Mouse (Mus musculus): ENCODE data around the gene Lrrc8d. TPM values are rescaled to one million over a fixed set of nuclear protein-coding genes. Genes with fewer than 3 reads are reported as not detected.

Lrrc8d gene
- polyA plus RNA-seq, 1 experiment from 2014 or later, result 24.5 TPM

- Histone ChIP-seq H3K36me3 (ENCODE audit: control insufficient read depth, insufficient read depth, low read length) (no peaks in the 10 kb centered on the region), H3K27ac (ENCODE audit: low read depth, low read length) (no peak overlapping the region), H3K4me1 (ENCODE audit: control insufficient read depth, insufficient read depth, low read length) (peaks cover 14% of the 10 kb centered on the region), H3K27me3 (ENCODE audit: control insufficient read depth, insufficient read depth, low read length) (no peaks in the 10 kb centered on the region), H3K4me2 (no peak overlapping the region), H3K4me3 (ENCODE audit: low read depth, low read length) (no peak overlapping the region), H3K9ac (ENCODE audit: low read length) (no peak overlapping the region), H3K9me3 (ENCODE audit: control insufficient read depth, low read length) (no peaks in the 10 kb centered on the region)
- 92% methylated on average over 6 of the region's 6 CpGs for WGBS
- ATAC-seq (ENCODE audit: low FRiP score) (no peak), DNase-seq (ENCODE audit: low spot score, missing footprints) (no peak)
Measured at GRCm38 (mm10) chr5:105730193-105730831, 30.5 kb downstream of the Lrrc8d start.

- H3K36me3 ChIP-seq (ENCODE audit: control insufficient read depth, insufficient read depth, low read length), result no peaks in the 10 kb centered on the region
- H3K27me3 ChIP-seq (ENCODE audit: control insufficient read depth, insufficient read depth, low read length), result no peaks in the 10 kb centered on the region
- no peak for ATAC-seq (ENCODE audit: low FRiP score)
- 42% methylated on average over 16 of the region's 16 CpGs for WGBS
- H3K4me3 ChIP-seq (ENCODE audit: low read depth, low read length), result no peak overlapping the region
- H3K9me3 ChIP-seq (ENCODE audit: control insufficient read depth, low read length), result no peaks in the 10 kb centered on the region
- no peak for DNase-seq (ENCODE audit: low spot score, missing footprints)
- peaks cover 14% of the 10 kb centered on the region for H3K4me1 ChIP-seq (ENCODE audit: control insufficient read depth, insufficient read depth, low read length)
- peak overlapping the region; percentile 61 for H3K4me2 ChIP-seq
- no peak overlapping the region for H3K9ac ChIP-seq (ENCODE audit: low read length)
- no peak overlapping the region for H3K27ac ChIP-seq (ENCODE audit: low read depth, low read length)
Measured at GRCm38 (mm10) chr5:105731173-105731626, 31.4 kb downstream of the Lrrc8d start.

GRCm38 (mm10) chr5:105731627-105732432 is 32.1 kb downstream of the Lrrc8d start:
- H3K4me2 ChIP-seq, result peak overlapping the region; percentile 61
- H3K9ac ChIP-seq (ENCODE audit: low read length), result peak overlapping the region; percentile 52
- WGBS, result 7% methylated on average over 52 of the region's 52 CpGs
- H3K27ac ChIP-seq (ENCODE audit: low read depth, low read length), result no peak overlapping the region
- no peaks in the 10 kb centered on the region for H3K9me3 ChIP-seq (ENCODE audit: control insufficient read depth, low read length)
- no peaks in the 10 kb centered on the region for H3K27me3 ChIP-seq (ENCODE audit: control insufficient read depth, insufficient read depth, low read length)
- H3K36me3 ChIP-seq (ENCODE audit: control insufficient read depth, insufficient read depth, low read length), result no peaks in the 10 kb centered on the region
- peak; percentile 70 for ATAC-seq (ENCODE audit: low FRiP score)
- H3K4me1 ChIP-seq (ENCODE audit: control insufficient read depth, insufficient read depth, low read length), result peaks cover 14% of the 10 kb centered on the region
- peak; percentile 93 for DNase-seq (ENCODE audit: low spot score, missing footprints)
- peak overlapping the region; percentile 33 for H3K4me3 ChIP-seq (ENCODE audit: low read depth, low read length)

DNA sequence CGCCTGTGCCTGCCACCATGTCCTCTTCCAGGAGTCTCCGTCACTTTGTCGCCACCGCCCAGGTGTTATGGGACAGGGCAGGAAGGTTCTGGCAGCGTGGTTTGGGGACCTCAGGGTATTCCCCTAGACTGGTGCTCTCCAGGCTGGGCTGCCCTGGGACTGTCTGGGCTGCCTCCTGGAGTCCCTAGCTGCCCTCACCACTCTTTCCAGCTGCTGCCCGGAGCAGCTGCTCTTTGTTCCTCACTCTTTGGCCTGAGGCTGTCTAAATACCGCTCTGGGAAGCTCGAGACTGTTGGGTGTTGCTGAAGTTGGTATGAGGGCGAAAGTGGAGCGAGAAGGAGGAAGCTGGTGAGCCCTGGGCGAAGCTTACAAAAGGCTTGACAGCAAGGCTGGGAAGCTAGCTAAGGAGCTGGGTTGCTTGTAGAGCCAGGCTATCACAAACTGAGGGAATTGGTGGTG is 32.7 kb downstream of the Lrrc8d start:
- H3K4me3 ChIP-seq (ENCODE audit: low read depth, low read length), result peak overlapping the region; percentile 33
- no peaks in the 10 kb centered on the region for H3K27me3 ChIP-seq (ENCODE audit: control insufficient read depth, insufficient read depth, low read length)
- H3K9me3 ChIP-seq (ENCODE audit: control insufficient read depth, low read length), result no peaks in the 10 kb centered on the region
- peak; percentile 49 for ATAC-seq (ENCODE audit: low FRiP score)
- H3K9ac ChIP-seq (ENCODE audit: low read length), result peak overlapping the region; percentile 52
- peak overlapping the region; percentile 61 for H3K4me2 ChIP-seq
- no peak overlapping the region for H3K27ac ChIP-seq (ENCODE audit: low read depth, low read length)
- 47% methylated on average over 11 of the region's 11 CpGs for WGBS
- H3K4me1 ChIP-seq (ENCODE audit: control insufficient read depth, insufficient read depth, low read length), result peaks cover 14% of the 10 kb centered on the region
- no peaks in the 10 kb centered on the region; the same call in 1 of the 2 replicates for H3K36me3 ChIP-seq (ENCODE audit: control insufficient read depth, insufficient read depth, low read length)
- peak; percentile 86 for DNase-seq (ENCODE audit: low spot score, missing footprints)

DNA sequence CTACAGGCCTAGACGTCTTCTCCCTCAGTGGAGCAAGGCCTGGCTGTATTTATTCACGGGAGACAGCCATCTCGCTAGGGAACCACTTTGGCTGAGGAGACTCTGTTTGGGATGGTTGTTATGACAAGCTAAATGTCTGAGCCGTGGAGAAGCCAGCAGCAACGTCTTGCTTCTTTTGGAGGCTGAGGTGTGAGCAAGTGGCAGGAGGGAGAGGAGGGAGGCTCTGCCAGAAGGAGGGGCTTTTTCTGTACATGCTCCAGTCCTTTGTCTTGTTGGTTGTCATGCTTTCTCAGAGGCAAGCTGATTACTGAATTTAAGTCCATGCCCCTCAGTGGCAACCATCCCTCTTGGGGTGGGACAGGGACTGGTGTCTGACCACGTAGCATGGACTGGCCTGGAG is 33.5 kb downstream of the Lrrc8d start:
- 81% methylated on average over 6 of the region's 6 CpGs for WGBS
- Histone ChIP-seq H3K4me2 (no peak overlapping the region), H3K9ac (ENCODE audit: low read length) (no peak overlapping the region), H3K27ac (ENCODE audit: low read depth, low read length) (no peak overlapping the region), H3K4me1 (ENCODE audit: control insufficient read depth, insufficient read depth, low read length) (peaks cover 14% of the 10 kb centered on the region), H3K27me3 (ENCODE audit: control insufficient read depth, insufficient read depth, low read length) (no peaks in the 10 kb centered on the region), H3K4me3 (ENCODE audit: low read depth, low read length) (no peak overlapping the region), H3K9me3 (ENCODE audit: control insufficient read depth, low read length) (no peaks in the 10 kb centered on the region), H3K36me3 (ENCODE audit: control insufficient read depth, insufficient read depth, low read length) (no peaks in the 10 kb centered on the region; the same call in 1 of the 2 replicates)
- ATAC-seq (ENCODE audit: low FRiP score) (no peak), DNase-seq (ENCODE audit: low spot score, missing footprints) (no peak)

DNA sequence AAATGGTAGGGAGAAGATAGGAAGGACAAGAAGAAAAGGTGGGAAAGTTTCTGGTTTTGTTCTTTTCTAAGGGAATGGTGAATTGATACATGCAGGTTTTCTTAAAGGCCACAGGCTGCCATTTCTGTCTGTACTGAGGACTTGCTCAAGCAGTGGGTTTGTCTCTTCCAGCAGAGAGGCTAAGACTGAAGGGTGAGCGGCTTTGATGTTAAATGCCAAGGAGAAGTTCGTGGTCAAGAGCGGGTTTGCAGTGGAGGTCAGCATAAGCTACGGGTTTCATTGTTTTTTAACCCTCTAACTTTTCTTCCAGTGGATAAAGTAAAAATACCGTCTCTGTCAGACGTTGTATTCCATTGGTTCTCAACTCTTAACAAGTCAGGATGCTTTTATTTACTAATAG is 36.6 kb downstream of the Lrrc8d start:
- DNase-seq (ENCODE audit: low spot score, missing footprints), result no peak
- H3K36me3 ChIP-seq (ENCODE audit: control insufficient read depth, insufficient read depth, low read length), result no peaks in the 10 kb centered on the region; the same call in 1 of the 2 replicates
- 90% methylated on average over 6 of the region's 6 CpGs for WGBS

GRCm38 (mm10) chr5:105737145-105737544 is 37.4 kb downstream of the Lrrc8d start:
- 77% methylated on average over 6 of the region's 6 CpGs for WGBS
- Histone ChIP-seq H3K27ac (ENCODE audit: low read depth, low read length) (no peak overlapping the region), H3K4me1 (ENCODE audit: control insufficient read depth, insufficient read depth, low read length) (peaks cover 11% of the 10 kb centered on the region), H3K9me3 (ENCODE audit: control insufficient read depth, low read length) (no peaks in the 10 kb centered on the region), H3K27me3 (ENCODE audit: control insufficient read depth, insufficient read depth, low read length) (no peaks in the 10 kb centered on the region), H3K4me2 (no peak overlapping the region), H3K4me3 (ENCODE audit: low read depth, low read length) (no peak overlapping the region), H3K9ac (ENCODE audit: low read length) (no peak overlapping the region), H3K36me3 (ENCODE audit: control insufficient read depth, insufficient read depth, low read length) (no peaks in the 10 kb centered on the region; the same call in 1 of the 2 replicates)
- DNase-seq (ENCODE audit: low spot score, missing footprints) (no peak), ATAC-seq (ENCODE audit: low FRiP score) (no peak)

More for the DNA sequence above, 36.6 kb downstream of the Lrrc8d start:
- Histone ChIP-seq H3K9ac (ENCODE audit: low read length) (no peak overlapping the region), H3K27me3 (ENCODE audit: control insufficient read depth, insufficient read depth, low read length) (no peaks in the 10 kb centered on the region), H3K4me1 (ENCODE audit: control insufficient read depth, insufficient read depth, low read length) (peaks cover 18% of the 10 kb centered on the region), H3K4me2 (no peak overlapping the region), H3K27ac (ENCODE audit: low read depth, low read length) (no peak overlapping the region), H3K9me3 (ENCODE audit: control insufficient read depth, low read length) (no peaks in the 10 kb centered on the region), H3K4me3 (ENCODE audit: low read depth, low read length) (no peak overlapping the region)
- ATAC-seq (ENCODE audit: low FRiP score), result no peak

- Histone ChIP-seq H3K27ac (ENCODE audit: low read depth, low read length) (no peak overlapping the region), H3K4me2 (no peak overlapping the region), H3K4me3 (ENCODE audit: low read depth, low read length) (no peak overlapping the region), H3K36me3 (ENCODE audit: control insufficient read depth, insufficient read depth, low read length) (no peaks in the 10 kb centered on the region; the same call in 1 of the 2 replicates), H3K27me3 (ENCODE audit: control insufficient read depth, insufficient read depth, low read length) (no peaks in the 10 kb centered on the region), H3K9ac (ENCODE audit: low read length) (no peak overlapping the region), H3K9me3 (ENCODE audit: control insufficient read depth, low read length) (no peaks in the 10 kb centered on the region), H3K4me1 (ENCODE audit: control insufficient read depth, insufficient read depth, low read length) (peaks cover 6% of the 10 kb centered on the region; the same call in 1 of the 2 replicates)
- ATAC-seq (ENCODE audit: low FRiP score) (peak; percentile 81), DNase-seq (ENCODE audit: low spot score, missing footprints) (no peak)
- 23% methylated on average over 7 of the region's 7 CpGs for WGBS
Measured at GRCm38 (mm10) chr5:105740437-105740836, 40.7 kb downstream of the Lrrc8d start.

DNA sequence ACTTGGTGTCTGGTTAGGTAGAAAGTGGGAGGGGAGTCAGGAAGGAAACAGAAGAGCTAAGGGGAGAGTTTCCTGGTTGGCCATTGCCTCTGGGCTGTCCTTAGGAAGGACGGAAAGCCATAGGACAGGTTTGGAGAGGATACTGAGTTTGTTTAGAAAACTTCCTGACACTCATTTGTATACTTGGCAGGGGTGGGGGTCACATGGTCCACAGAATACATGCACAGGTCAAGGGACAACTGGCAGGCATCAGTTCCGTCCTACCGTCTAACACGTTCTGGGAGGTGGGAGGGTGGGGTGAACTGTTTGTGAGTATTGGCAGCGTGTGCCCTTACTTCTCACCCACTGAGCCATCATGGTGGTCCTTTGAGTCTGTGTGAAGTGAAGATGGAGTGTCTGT is 42.9 kb downstream of the Lrrc8d start:
- WGBS, result 83% methylated on average over 5 of the region's 5 CpGs
- ATAC-seq (ENCODE audit: low FRiP score) (no peak), DNase-seq (ENCODE audit: low spot score, missing footprints) (no peak)
- Histone ChIP-seq H3K27me3 (ENCODE audit: control insufficient read depth, insufficient read depth, low read length) (no peaks in the 10 kb centered on the region), H3K36me3 (ENCODE audit: control insufficient read depth, insufficient read depth, low read length) (no peaks in the 10 kb centered on the region; the same call in 1 of the 2 replicates), H3K9me3 (ENCODE audit: control insufficient read depth, low read length) (no peaks in the 10 kb centered on the region), H3K4me3 (ENCODE audit: low read depth, low read length) (no peak overlapping the region), H3K4me1 (ENCODE audit: control insufficient read depth, insufficient read depth, low read length) (peaks cover 6% of the 10 kb centered on the region; the same call in 1 of the 2 replicates), H3K27ac (ENCODE audit: low read depth, low read length) (no peak overlapping the region), H3K4me2 (no peak overlapping the region), H3K9ac (ENCODE audit: low read length) (no peak overlapping the region)
